Mouse (Mus musculus) liver, postnatal 0 days (tissue): ENCODE measurements at regions not wholly inside any gene's neighbourhood (a gene's known extent, or its start where the extent isn't known, plus 50 kb on each side); places are given as distances from the start of the nearest gene placed in this dataset.

Experiments
- CTCF ChIP-seq: sonication (generic); IDR thresholded peaks from 2 replicates; pipeline ENCODE4 v1.5.1; 2016; ENCODE audit warnings: antibody characterized with exemption, low read depth
- EP300 ChIP-seq: IDR thresholded peaks from 2 replicates; pipeline ENCODE4 v1.6.1; 2016; ENCODE audit warnings: antibody characterized with exemption, low read depth, mild to moderate bottlenecking

DNA sequence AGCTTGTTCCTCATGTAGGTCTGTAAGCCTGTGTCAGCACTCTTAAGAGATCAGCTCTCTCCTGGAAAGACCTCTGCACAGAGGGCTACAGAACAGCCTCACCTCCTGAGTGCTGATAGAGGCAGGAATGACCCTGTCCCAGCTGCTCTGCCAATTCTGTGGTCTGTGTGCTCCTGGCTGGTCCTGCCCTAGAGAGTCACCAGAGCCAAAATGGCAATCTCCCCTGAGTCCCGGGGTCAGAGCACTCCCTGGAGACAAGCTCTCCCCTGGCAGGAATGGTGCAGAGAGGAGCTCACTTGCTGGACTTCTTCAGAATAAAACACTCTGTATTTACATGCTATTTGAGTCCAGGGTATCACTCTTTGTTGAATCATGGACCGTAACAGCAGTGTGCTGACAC lies 149.9 kb upstream of the Slc4a7 start:
- TF ChIP-seq CTCF = no peak
- no peak for TF ChIP-seq EP300
